Mouse (Mus musculus): ENCODE results near the gene Slc25a15.

GRCm38 (mm10) chr8:22385158-22385557 lies 13.2 kb downstream of the Slc25a15 start:
- TF ChIP-seq POLR2A (IDR thresholded peaks at IDR 0.05; ENCODE audit: insufficient read length, low read depth) (no peak), POLR2AphosphoS2 (IDR thresholded peaks at IDR 0.05; ENCODE audit: insufficient read length, low read depth) (no peak), CEBPB (IDR thresholded peaks at IDR 0.05; ENCODE audit: insufficient read depth, poor library complexity, severe bottlenecking) (no peak), E2F4 (IDR thresholded peaks at IDR 0.05; ENCODE audit: insufficient read depth) (no peak)

Measured in myocyte (in vitro differentiated cells).